Mouse (Mus musculus): ENCODE data around the gene Ino80b. TPM values are rescaled to one million over a fixed set of nuclear protein-coding genes. Genes with fewer than 3 reads are reported as not detected.

Ino80b gene
- polyA plus RNA-seq, 1 experiment = 31.4 TPM

GRCm38 (mm10) chr6:83142211-83142731, 17.0 kb upstream of the Ino80b start:
- peak in 1 of 2 experiments; percentile 68 for DNase-seq (ENCODE audit: extremely low spot score in 1 of 2, low spot score in 1 of 2)

- no peak for DNase-seq (ENCODE audit: extremely low spot score in 1 of 2, low spot score in 1 of 2)
These were observed 16.4 kb upstream of the Ino80b start for GRCm38 (mm10) chr6:83141636-83142035.

- DNase-seq (ENCODE audit: extremely low spot score in 1 of 2, low spot score in 1 of 2) = no peak
These were observed 14.8 kb upstream of the Ino80b start for GRCm38 (mm10) chr6:83140044-83140443.

GRCm38 (mm10) chr6:83138056-83138455, 12.8 kb upstream of the Ino80b start:
- no peak for DNase-seq (ENCODE audit: extremely low spot score in 1 of 2, low spot score in 1 of 2)

GRCm38 (mm10) chr6:83137576-83137950, 12.3 kb upstream of the Ino80b start:
- peak; percentile 56 to 67 for DNase-seq (ENCODE audit: extremely low spot score in 1 of 2, low spot score in 1 of 2)

GRCm38 (mm10) chr6:83136881-83137575, 11.8 kb upstream of the Ino80b start:
- peak in 1 of 2 experiments; percentile 34 for DNase-seq (ENCODE audit: extremely low spot score in 1 of 2, low spot score in 1 of 2)

- DNase-seq (ENCODE audit: extremely low spot score in 1 of 2, low spot score in 1 of 2) = no peak
These were observed 11.2 kb upstream of the Ino80b start for GRCm38 (mm10) chr6:83136291-83136880.

- peak in 1 of 2 experiments; percentile 1 for DNase-seq (ENCODE audit: extremely low spot score in 1 of 2, low spot score in 1 of 2)
These were observed 10.4 kb upstream of the Ino80b start for GRCm38 (mm10) chr6:83135571-83136161.

- DNase-seq (ENCODE audit: extremely low spot score in 1 of 2, low spot score in 1 of 2) = no peak
These were observed 9.8 kb upstream of the Ino80b start, which contains the start of gene Rtkn for GRCm38 (mm10) chr6:83134951-83135513. TSS of gene Rtkn (plus strand) at chr6:83135463.

GRCm38 (mm10) chr6:83134226-83134625, 9.0 kb upstream of the Ino80b start:
- no peak for DNase-seq (ENCODE audit: extremely low spot score in 1 of 2, low spot score in 1 of 2)

- DNase-seq (ENCODE audit: extremely low spot score in 1 of 2, low spot score in 1 of 2) = no peak
These were observed 7.1 kb upstream of the Ino80b start for GRCm38 (mm10) chr6:83132176-83132919.

- no peak for DNase-seq (ENCODE audit: extremely low spot score in 1 of 2, low spot score in 1 of 2)
These were observed 6.3 kb upstream of the Ino80b start for GRCm38 (mm10) chr6:83131469-83132034.

- DNase-seq (ENCODE audit: extremely low spot score in 1 of 2, low spot score in 1 of 2) = no peak
These were observed 2.2 kb upstream of the Ino80b start for GRCm38 (mm10) chr6:83127419-83127818.

- DNase-seq (ENCODE audit: extremely low spot score in 1 of 2, low spot score in 1 of 2) = peak; percentile 83 to 92
These were observed 349 bp downstream of the Ino80b start for GRCm38 (mm10) chr6:83124851-83125312.

- DNase-seq (ENCODE audit: extremely low spot score in 1 of 2, low spot score in 1 of 2) = no peak
These were observed 2.3 kb downstream of the Ino80b start for GRCm38 (mm10) chr6:83122961-83123360.

- DNase-seq (ENCODE audit: extremely low spot score in 1 of 2, low spot score in 1 of 2) = no peak
These were observed 3.1 kb downstream of the Ino80b start for GRCm38 (mm10) chr6:83121863-83122710.

- DNase-seq (ENCODE audit: extremely low spot score in 1 of 2, low spot score in 1 of 2) = peak; percentile 98 to 99
These were observed 4.0 kb downstream of the Ino80b start, which contains the start of gene Wbp1 for GRCm38 (mm10) chr6:83120930-83121862. TSS of gene Wbp1 (minus strand) at chr6:83121559.

- no peak for DNase-seq (ENCODE audit: extremely low spot score in 1 of 2, low spot score in 1 of 2)
These were observed 5.5 kb downstream of the Ino80b start for GRCm38 (mm10) chr6:83119734-83120051.

Data from frontal cortex, adult 2 months (tissue).